Mouse (Mus musculus) bone marrow, adult 2 months (tissue): Measurements from ENCODE around the gene Hes1.

Source experiments
- CTCF ChIP-seq: fragments of 200-500 bp; IDR thresholded peaks from 2 replicates; pipeline ENCODE4 v1.5.1; 2011; ENCODE audit warnings: low read length, control low read depth; ENCODE audit not compliant: control insufficient read depth, insufficient read depth
- POLR2A ChIP-seq: fragments of 200-500 bp; IDR thresholded peaks from 2 replicates; pipeline ENCODE4 v1.6.1; 2011; ENCODE audit warnings: low read depth, mild to moderate bottlenecking, control low read depth, low read length, borderline replicate concordance; ENCODE audit not compliant: control insufficient read depth

GRCm38 (mm10) chr16:30102982-30103381 lies 38.8 kb downstream of the Hes1 start:
- TF ChIP-seq CTCF (no peak), POLR2A (no peak)
